Mouse (Mus musculus) cortical plate, adult 2 months (tissue): Measurements from ENCODE around the gene Irf9. TPM values are rescaled to one million over a fixed set of nuclear protein-coding genes. Genes with fewer than 3 reads are reported as not detected.

Experiments
- H3K27ac ChIP-seq: fragments of 200-500 bp; 2 replicates; pipeline ENCODE4 v1.5.1; 2012; ENCODE audit warnings: low read length, control low read depth, inconsistent platforms; ENCODE audit not compliant: insufficient read depth
- H3K4me1 ChIP-seq: fragments of 200-500 bp; 2 replicates; pipeline ENCODE4 v1.6.1; 2011; ENCODE audit warnings: low read length; ENCODE audit not compliant: control insufficient read depth, insufficient read depth
- H3K4me3 ChIP-seq: fragments of 200-500 bp; 2 replicates; pipeline ENCODE4 v1.5.1; 2011; ENCODE audit warnings: mild to moderate bottlenecking, low read length, control low read depth; ENCODE audit not compliant: insufficient read depth
- CTCF ChIP-seq: fragments of 200-500 bp; IDR thresholded peaks from 2 replicates; pipeline ENCODE4 v1.5.1; 2011; ENCODE audit warnings: mild to moderate bottlenecking, control low read depth, low read length; ENCODE audit not compliant: insufficient read depth; ENCODE audit errors: extremely low read depth
- POLR2A ChIP-seq: fragments of 200-500 bp; IDR thresholded peaks from 2 replicates; pipeline ENCODE4 v1.6.1; 2011; ENCODE audit warnings: mild to moderate bottlenecking, low read length, control low read depth; ENCODE audit not compliant: insufficient read depth; ENCODE audit errors: extremely low read depth
- polyA plus RNA-seq: library from polyadenylated mRNA; depleted of rRNA; stranded (reverse); fragments of >200 nt; gene quantifications from 2 replicates; pipeline ENCODE4 v1.2.3, GENCODE M21; 2012; rRNA removed

The Irf9 gene
- polyA plus RNA-seq, result 18.2 and 21.2 TPM in 2 replicates

DNA sequence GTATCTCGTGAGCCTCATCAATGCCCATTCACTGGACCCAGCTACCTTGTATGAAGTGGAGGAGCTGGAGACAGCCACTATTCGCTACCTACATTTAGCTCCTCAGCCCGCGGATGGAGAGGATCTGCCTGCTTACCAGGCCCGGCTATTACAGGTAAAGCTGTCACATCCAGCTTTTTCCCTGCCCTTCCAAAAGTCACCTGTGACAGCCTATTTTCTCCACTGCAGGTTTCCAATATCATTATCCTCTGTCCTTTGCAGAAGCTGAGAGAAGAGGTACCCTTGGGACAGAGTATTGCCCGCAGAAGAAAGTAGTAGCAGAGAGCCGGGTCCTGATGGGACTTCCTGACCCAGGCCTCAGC lies at the start of gene Irf9:
Gene Irf9, plus strand, starts transcription at position 301 of the 362 bp plus-strand sequence.
- Histone ChIP-seq H3K4me1 (no peaks in the 10 kb centered on the region), H3K4me3 (0 out of 2 replicates have a peak within 1 kb of the TSS, but pooled peaks have one; percentile 1), H3K27ac (no peak within 1 kb of the TSS)
- TF ChIP-seq POLR2A (no peak), CTCF (no peak)

- no peak for TF ChIP-seq CTCF
- no peak for TF ChIP-seq POLR2A
- Histone ChIP-seq H3K4me3 (no peak overlapping the region), H3K4me1 (no peaks in the 10 kb centered on the region), H3K27ac (no peak overlapping the region)
Measured at GRCm38 (mm10) chr14:55554635-55555034, 48.7 kb upstream of the Irf9 start.

- TF ChIP-seq POLR2A (no peak), CTCF (no peak)
Measured at GRCm38 (mm10) chr14:55555788-55556187, 47.6 kb upstream of the Irf9 start.

GRCm38 (mm10) chr14:55557003-55557402 lies 46.4 kb upstream of the Irf9 start:
- peaks cover 3% of the 10 kb centered on the region; the same call in 1 of the 2 replicates for H3K4me1 ChIP-seq
- TF ChIP-seq POLR2A (no peak), CTCF (peak; percentile 85)
- no peak overlapping the region for H3K4me3 ChIP-seq
- H3K27ac ChIP-seq, result no peak overlapping the region

More at GRCm38 (mm10) chr14:55555788-55556187, 47.6 kb upstream of the Irf9 start:
- Histone ChIP-seq H3K4me1 (no peaks in the 10 kb centered on the region), H3K4me3 (no peak overlapping the region), H3K27ac (no peak overlapping the region)

DNA sequence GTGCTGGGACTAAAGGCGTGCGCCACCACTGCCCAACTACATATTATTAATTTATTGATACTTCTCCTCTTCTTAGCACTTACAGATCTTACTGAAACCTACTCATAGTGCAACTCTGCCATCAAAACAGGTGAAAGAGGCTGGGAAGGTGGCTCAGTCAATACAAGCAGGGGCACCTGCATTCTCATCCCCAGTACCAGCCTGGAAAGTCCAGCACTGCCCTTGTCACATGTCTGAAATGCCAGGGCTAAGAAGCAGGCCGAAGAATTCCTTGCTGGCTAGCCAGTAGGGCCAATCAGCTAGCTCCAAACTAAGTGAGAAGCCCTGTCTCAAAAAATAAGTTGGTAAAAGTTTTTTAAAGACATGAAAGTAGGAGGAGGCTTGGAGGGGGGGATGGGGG lies 45.8 kb upstream of the Irf9 start:
- Histone ChIP-seq H3K4me3 (no peak overlapping the region), H3K27ac (no peak overlapping the region), H3K4me1 (peaks cover 3% of the 10 kb centered on the region; the same call in 1 of the 2 replicates)
- TF ChIP-seq CTCF (no peak), POLR2A (no peak)

GRCm38 (mm10) chr14:55558740-55559448 lies 44.5 kb upstream of the Irf9 start:
- Histone ChIP-seq H3K4me1 (peaks cover 3% of the 10 kb centered on the region; the same call in 1 of the 2 replicates), H3K4me3 (peak overlapping the region; percentile 67; the same call in 1 of the 2 replicates), H3K27ac (no peak overlapping the region)
- TF ChIP-seq POLR2A (no peak), CTCF (no peak)

DNA sequence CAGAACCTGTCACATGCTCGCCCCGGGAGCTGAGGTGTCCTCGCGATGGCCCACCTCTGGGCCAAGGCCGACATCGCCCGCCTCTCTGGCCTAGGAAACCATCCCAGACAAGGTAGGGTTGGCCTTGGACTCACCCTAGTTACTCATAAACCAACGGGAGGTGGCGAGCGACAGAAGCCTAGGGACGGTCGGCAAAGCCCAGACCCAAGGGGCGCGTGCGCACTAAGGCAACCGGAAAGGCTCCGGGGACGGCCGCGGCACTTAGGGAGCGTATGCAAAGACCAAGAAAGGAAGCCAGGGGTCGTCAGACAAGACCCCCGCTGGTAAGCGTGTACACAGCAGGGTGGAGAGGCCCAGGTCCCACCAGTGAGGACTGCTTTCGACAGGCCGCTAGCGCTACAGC lies 43.6 kb upstream of the Irf9 start, which contains the start of gene Dcaf11:
Gene Dcaf11, plus strand, starts transcription at position 208 of the 403 bp plus-strand sequence.
- peak within 1 kb of the TSS; percentile 89 for H3K27ac ChIP-seq
- TF ChIP-seq CTCF (no peak), POLR2A (peak; percentile 77)
- H3K4me1 ChIP-seq, result peaks cover 3% of the 10 kb centered on the region; the same call in 1 of the 2 replicates
- peak within 1 kb of the TSS; percentile 67 for H3K4me3 ChIP-seq

DNA sequence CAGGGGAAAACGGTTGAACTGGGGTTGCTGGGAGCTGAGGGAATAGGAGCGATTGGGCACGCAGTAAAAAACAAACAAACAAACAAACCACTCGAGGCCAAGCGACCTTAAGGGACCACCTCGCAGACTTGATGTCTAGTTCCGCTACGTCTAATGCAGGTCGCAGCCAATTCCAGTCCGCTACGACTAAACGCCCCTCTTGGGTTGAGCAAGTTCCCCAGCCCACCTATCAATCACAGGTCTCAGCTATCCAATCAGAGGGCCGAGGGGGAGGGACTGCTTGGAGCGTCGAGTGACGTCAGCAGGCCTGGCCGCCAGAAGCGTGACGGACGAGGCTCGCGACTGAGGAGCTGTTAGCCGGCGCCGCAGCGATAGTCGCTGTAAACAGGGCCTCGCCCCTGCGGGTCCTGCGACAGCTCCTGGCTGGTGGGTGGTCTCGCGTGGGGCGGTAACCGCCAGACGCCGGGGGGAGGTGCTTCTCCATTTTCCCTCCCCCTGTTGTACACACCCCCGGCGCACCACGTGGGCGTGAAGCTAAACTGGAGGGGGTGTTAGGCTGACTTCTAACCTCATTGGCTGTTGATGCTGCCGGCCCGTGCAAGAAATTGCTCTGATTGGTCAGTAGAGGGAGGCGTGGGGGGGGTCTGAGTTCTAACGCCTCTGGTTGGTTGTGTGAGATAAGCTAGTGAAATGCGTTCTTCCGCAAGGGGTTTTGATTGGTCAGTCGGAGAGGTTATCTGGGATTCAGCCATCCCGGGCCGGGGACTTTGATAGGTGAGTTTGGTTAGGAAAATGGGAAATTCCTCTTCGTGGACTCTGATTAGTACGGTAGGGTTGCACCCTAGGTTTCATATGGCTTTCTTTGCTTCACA lies 42.9 kb upstream of the Irf9 start, which contains the start of gene A730061H03Rik:
Gene A730061H03Rik, minus strand, starts transcription at position 205 of the 872 bp plus-strand sequence.
- TF ChIP-seq POLR2A (peak; percentile 95), CTCF (no peak)
- H3K4me1 ChIP-seq, result peaks cover 3% of the 10 kb centered on the region; the same call in 1 of the 2 replicates
- peak within 1 kb of the TSS; percentile 89 for H3K27ac ChIP-seq
- H3K4me3 ChIP-seq, result peak within 1 kb of the TSS; percentile 67

DNA sequence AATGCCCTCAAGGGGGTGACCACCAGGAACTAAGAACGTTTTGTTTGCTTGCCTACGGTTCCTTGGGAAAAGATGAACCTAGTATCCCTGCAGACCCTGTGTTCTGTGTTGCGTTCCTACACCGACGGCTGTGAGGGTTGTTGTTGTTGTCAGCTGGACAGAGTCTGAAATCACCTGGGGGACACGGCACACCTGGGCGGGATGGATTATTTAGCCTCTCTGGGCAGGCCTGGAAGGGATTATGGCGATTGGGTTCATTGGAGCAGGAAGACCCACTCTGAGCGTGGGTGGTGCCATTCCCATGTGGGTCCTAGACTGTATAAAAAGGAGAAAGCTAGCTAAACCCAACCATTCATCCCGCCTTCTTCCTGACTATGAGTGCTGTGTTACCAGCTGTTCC lies 41.5 kb upstream of the Irf9 start:
- no peak overlapping the region; the same call in 1 of the 2 replicates for H3K4me3 ChIP-seq

DNA sequence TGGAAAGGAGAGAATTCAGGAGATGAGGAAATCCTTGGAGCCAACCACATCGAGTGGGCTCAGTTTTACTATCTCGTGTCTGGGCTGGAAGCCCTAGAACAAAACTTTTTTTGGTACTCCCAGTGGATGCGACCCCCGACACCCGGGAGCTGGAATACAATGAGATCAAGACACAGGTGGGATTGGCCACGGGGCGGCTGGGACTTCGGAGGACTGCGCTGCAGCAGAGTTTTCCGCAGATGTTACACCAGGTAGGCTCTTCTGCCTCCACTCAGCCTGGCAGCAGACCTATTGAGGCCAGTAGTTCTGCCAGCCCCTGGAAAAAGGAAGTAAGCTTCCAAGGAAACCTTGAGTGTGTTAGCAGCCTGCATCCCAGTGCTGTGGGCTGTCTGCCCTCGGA lies 40.1 kb upstream of the Irf9 start:
- H3K27ac ChIP-seq, result no peak overlapping the region
- H3K4me3 ChIP-seq, result no peak overlapping the region
- H3K4me1 ChIP-seq, result peaks cover 3% of the 10 kb centered on the region; the same call in 1 of the 2 replicates
- TF ChIP-seq POLR2A (no peak), CTCF (no peak)

More for the DNA sequence above, 41.5 kb upstream of the Irf9 start:
- TF ChIP-seq CTCF (no peak), POLR2A (no peak)
- no peak overlapping the region for H3K27ac ChIP-seq
- peaks cover 3% of the 10 kb centered on the region; the same call in 1 of the 2 replicates for H3K4me1 ChIP-seq
